Mouse (Mus musculus) midbrain, embryonic 13.5 days (tissue): ENCODE data around the gene Actl6b. TPM values are rescaled to one million over a fixed set of nuclear protein-coding genes. Genes with fewer than 3 reads are reported as not detected.
A peak's percentile ranks its signal among the peaks of the same experiment; 100 is the strongest.
"Not testable (repeated sequence)": the region's sequence is repeated elsewhere in the genome, so short reads cannot be mapped to it uniquely, and the experiment has no call there.

Experiments used
- ATAC-seq: fragments of 200-750 bp; cut with Nextera tagmentation; 2 replicates; pipeline ENCODE4 v1.8.0; 2017; ENCODE audit warnings: mild to moderate bottlenecking, moderate TSS enrichment, moderate library complexity
- H3K27ac ChIP-seq: fragments of 300-500 bp; sonication (generic); 2 replicates; pipeline ENCODE4 v1.5.1; 2015; ENCODE audit warnings: inconsistent platforms, mild to moderate bottlenecking, moderate library complexity
- H3K27me3 ChIP-seq: fragments of 300-500 bp; sonication (generic); 2 replicates; pipeline ENCODE4 v1.6.1; 2015; ENCODE audit warnings: mild to moderate bottlenecking, inconsistent platforms
- H3K36me3 ChIP-seq: fragments of 300-500 bp; sonication (generic); 2 replicates; pipeline ENCODE4 v1.6.1; 2015; ENCODE audit warnings: mild to moderate bottlenecking, inconsistent platforms
- H3K4me1 ChIP-seq: fragments of 300-500 bp; sonication (generic); replicated peaks from 2 replicates; pipeline ENCODE4 v1.6.1; 2015; ENCODE audit warnings: inconsistent platforms
- H3K4me2 ChIP-seq: fragments of 300-500 bp; sonication (generic); replicated peaks from 2 replicates; pipeline ENCODE4 v1.6.1; 2015; ENCODE audit warnings: moderate library complexity, mild to moderate bottlenecking, inconsistent platforms
- H3K4me3 ChIP-seq: fragments of 300-500 bp; sonication (generic); replicated peaks from 2 replicates; pipeline ENCODE4 v1.5.1; 2015; ENCODE audit warnings: mild to moderate bottlenecking, inconsistent platforms
- H3K9ac ChIP-seq: fragments of 300-500 bp; sonication (generic); replicated peaks from 2 replicates; pipeline ENCODE4 v1.6.1; 2015; ENCODE audit warnings: mild to moderate bottlenecking, inconsistent platforms
- H3K9me3 ChIP-seq: fragments of 300-500 bp; sonication (generic); 2 replicates; pipeline ENCODE4 v1.6.1; 2016; ENCODE audit warnings: mild to moderate bottlenecking, inconsistent platforms
- WGBS: fragments of 180-500 bp; shearing (Covaris S2); methylation state at CpG from one replicate; pipeline ENCODE4 v1.1.7; 2015; 5-methylcytosine and 5-hydroxymethylcytosine counted together
- microRNA-seq: library from miRNA; unstranded; fragments of <30 nt; microRNA quantifications from one replicate; pipeline ENCODE4, GENCODE M21; 2016
- polyA plus RNA-seq: library from polyadenylated mRNA; unstranded; fragments of >200 nt; fragmentation: Nextera tagmentation; extraction: Ambion mirVana; gene quantifications from 2 replicates; pipeline ENCODE4 v1.2.1, GENCODE M21; 2015

The Actl6b gene
- polyA plus RNA-seq, 1 experiment from 2014 or later, result 235 TPM

DNA sequence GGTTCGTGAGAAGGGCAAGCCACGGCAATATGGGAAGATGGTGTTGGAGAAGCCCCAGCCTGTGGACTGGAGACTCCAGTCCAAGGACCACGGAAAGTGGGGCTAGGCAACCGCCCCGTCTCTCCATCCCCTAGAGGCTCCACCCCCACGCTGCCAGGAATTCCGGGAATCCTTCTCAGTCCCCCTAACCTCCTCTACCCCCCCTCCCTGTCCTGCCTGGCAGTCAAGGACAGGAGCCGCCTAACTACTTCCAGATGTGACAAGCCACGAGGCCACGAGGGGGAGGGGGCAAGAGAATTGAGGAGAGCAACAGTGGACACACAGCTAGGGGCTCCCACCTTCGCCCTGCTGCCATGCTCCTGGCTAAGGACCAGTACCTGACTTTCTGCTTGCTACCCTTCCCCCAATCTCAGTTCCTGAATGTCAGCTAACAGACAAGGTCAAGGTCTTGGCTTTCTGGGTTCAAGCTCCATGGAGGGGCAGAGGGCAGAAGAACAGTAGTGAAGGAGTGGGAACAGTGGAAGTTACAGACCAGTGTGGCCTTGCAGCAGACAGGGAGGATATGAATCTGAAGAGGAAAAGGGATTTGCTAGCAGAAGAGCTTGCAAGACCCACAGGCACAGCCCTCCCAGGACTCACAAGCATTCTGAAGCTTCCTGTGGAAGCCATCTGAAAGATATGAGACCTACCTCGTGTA, 57.4 kb downstream of the Actl6b start:
- H3K4me2 ChIP-seq, result no peak overlapping the region

DNA sequence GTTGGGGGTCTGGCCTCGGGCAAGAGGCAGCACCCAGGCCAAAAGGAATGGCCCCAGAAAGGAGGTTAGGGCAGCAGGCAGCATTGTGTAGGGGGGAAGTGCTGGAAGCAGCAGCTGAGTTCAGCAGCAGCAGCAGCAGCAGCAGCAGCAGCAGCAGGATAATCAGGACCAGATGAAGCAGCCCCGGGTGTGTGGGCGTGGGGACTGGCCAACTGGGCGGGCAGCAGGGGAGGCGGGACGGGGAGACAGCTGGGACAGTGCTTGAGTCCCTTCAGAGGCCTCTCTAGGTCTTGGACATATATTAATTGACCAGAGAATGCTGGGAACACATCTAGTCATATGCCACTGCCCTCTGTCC, 57.9 kb downstream of the Actl6b start:
- H3K27me3 ChIP-seq, result peaks cover 29% of the 10 kb centered on the region
- H3K36me3 ChIP-seq, result no peaks in the 10 kb centered on the region
- no peaks in the 10 kb centered on the region for H3K9me3 ChIP-seq
- H3K27ac ChIP-seq, result peak overlapping the region; percentile 47
- ATAC-seq, result no peak
- WGBS, result 26% methylated on average over 6 of the region's 6 CpGs
- H3K9ac ChIP-seq, result peak overlapping the region; percentile 52
- no peak overlapping the region for H3K4me2 ChIP-seq
- no peak overlapping the region for H3K4me3 ChIP-seq
- peaks cover 38% of the 10 kb centered on the region for H3K4me1 ChIP-seq

More for the DNA sequence above, 57.4 kb downstream of the Actl6b start:
- Histone ChIP-seq H3K27me3 (peaks cover 29% of the 10 kb centered on the region), H3K9ac (peak overlapping the region; percentile 52), H3K4me3 (no peak overlapping the region), H3K9me3 (no peaks in the 10 kb centered on the region), H3K4me1 (peaks cover 38% of the 10 kb centered on the region), H3K36me3 (no peaks in the 10 kb centered on the region), H3K27ac (peak overlapping the region; percentile 47)
- WGBS, result 21% methylated on average over 12 of the region's 12 CpGs
- ATAC-seq, result peak; percentile 49

DNA sequence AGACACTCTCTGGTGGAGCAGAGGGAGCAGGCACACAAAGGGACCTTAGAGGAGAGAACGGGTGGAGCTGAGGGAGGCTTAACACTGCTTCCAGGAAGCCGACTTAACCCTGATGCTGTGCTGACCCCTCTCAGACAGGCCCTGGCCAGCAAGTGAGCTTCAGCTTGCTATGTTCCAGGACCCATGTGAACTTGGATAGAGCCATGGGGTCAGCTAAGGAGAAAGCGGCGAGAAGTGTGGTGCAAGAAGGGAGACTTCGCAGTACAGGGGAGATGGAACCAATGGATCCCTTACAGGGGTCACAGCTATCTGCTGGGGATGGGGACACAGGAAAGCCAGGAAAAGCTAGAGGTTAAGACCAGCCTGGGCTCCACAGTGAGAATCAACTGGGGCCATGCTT, 59.8 kb downstream of the Actl6b start:
- peaks cover 34% of the 10 kb centered on the region for H3K4me1 ChIP-seq
- ATAC-seq, result no peak
- H3K4me2 ChIP-seq, result no peak overlapping the region
- peak overlapping the region; percentile 32; the same call in 1 of the 2 replicates for H3K9ac ChIP-seq
- no peak overlapping the region for H3K4me3 ChIP-seq
- H3K36me3 ChIP-seq, result no peaks in the 10 kb centered on the region
- H3K27ac ChIP-seq, result 0 out of 2 replicates have a peak overlapping the region, but pooled peaks have one; percentile 19
- 61% methylated on average over 5 of the region's 5 CpGs for WGBS
- peaks cover 16% of the 10 kb centered on the region for H3K27me3 ChIP-seq
- H3K9me3 ChIP-seq, result no peaks in the 10 kb centered on the region

DNA sequence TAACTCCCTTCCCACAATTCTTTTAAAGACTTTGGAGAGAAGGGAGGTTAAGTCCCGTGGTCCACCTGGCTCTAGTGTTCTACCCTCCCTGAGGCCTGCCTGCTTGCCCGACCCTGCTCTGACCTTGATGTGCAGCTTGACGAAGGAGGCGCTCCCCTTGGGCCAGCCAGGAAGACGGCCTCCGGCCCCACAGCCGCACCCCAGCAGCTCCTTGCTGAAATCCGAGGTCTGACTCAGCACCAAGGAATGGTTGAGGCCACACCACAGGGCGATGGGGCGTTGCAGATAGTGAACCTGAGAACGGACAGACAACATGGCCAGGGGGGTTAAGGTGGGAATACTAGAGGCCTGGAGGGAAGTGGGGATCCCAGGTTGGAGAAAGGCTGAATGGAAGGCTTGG, 60.2 kb downstream of the Actl6b start, which contains the start of gene Pcolce:
Gene Pcolce (minus strand): TSS at position 235 of the 400 bp plus-strand sequence.
- no peak for ATAC-seq
- H3K27ac ChIP-seq, result 0 out of 2 replicates have a peak within 1 kb of the TSS, but pooled peaks have one; percentile 19
- H3K27me3 ChIP-seq, result peaks cover 11% of the 10 kb centered on the region

DNA sequence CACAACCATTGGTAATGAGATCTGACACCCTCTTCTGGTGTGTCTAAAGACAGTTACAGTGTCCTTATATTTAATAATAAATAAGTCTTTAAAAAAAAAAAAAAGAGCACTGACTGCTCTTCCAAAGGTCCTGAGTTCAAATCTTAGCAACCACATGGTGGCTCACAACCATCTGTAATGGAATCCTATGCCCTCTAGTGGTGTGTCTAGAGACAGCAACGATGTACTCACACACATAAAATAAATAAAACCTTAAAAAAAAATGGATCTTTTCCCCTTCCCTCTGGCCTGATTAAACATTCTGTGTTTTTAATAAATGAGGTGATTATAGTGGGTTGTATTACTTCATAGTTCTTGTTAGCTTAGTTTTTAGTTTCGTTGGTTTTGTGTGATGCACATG, 61.6 kb downstream of the Actl6b start:
- ATAC-seq, H3K36me3 ChIP-seq, H3K27ac ChIP-seq, H3K9ac ChIP-seq, H3K9me3 ChIP-seq, H3K4me2 ChIP-seq, H3K4me3 ChIP-seq, H3K27me3 ChIP-seq: not testable (repeated sequence)
- peaks cover 29% of the 10 kb centered on the region for H3K4me1 ChIP-seq
- 94% methylated on average over 2 of the region's 2 CpGs for WGBS

More for the DNA sequence above, 60.2 kb downstream of the Actl6b start, which contains the start of gene Pcolce:
- no peaks in the 10 kb centered on the region for H3K36me3 ChIP-seq
- peaks cover 29% of the 10 kb centered on the region for H3K4me1 ChIP-seq
- H3K9me3 ChIP-seq, result no peaks in the 10 kb centered on the region
- WGBS, result 69% methylated on average over 11 of the region's 11 CpGs
- no peak within 1 kb of the TSS for H3K4me3 ChIP-seq
- H3K4me2 ChIP-seq, result no peak within 1 kb of the TSS
- H3K9ac ChIP-seq, result peak within 1 kb of the TSS; percentile 32; the same call in 1 of the 2 replicates

DNA sequence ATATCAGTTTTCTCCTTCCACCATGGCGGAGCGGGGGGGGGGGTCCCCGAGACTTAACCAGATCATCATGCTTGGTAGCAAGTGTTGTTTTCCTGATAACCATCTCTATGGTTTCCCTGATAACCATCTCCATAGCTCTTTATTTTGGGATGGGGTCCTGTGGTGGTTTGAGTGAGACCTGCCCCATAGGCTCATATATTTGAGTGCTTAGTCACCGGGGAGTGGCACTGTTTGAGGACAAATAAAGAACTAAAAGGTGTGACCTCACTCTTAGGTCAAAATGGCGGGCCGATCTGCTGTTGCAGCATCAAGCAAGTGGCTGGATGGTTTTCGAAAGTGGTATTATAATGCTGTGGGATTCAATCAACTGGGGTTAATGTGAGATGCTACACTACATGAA, 62.0 kb downstream of the Actl6b start:
- H3K4me3 ChIP-seq, result no peak overlapping the region
- no peak for ATAC-seq
- H3K27ac ChIP-seq, result no peak overlapping the region
- 92% methylated on average over 7 of the region's 7 CpGs for WGBS
- H3K9ac ChIP-seq, result no peak overlapping the region
- no peaks in the 10 kb centered on the region for H3K36me3 ChIP-seq
- peaks cover 26% of the 10 kb centered on the region for H3K4me1 ChIP-seq
- no peaks in the 10 kb centered on the region for H3K27me3 ChIP-seq
- H3K4me2 ChIP-seq, result no peak overlapping the region
- H3K9me3 ChIP-seq, result no peaks in the 10 kb centered on the region

Small RNA genes within 50 kb of the gene (microRNA-seq; reads per million reads assigned to microRNA genes)
- gene Mir6418, result 2.5 reads per million, percentile 7 among the genes with 10 or more reads in this experiment

Other genes starting within 250 kb of the Actl6b start
- gene Srrt, start 245.8 kb upstream of the Actl6b start, polyA plus RNA-seq, result 116 and 123 TPM in 2 replicates
- gene Trip6, start 239.1 kb upstream of the Actl6b start, polyA plus RNA-seq, result 19.8 and 22.1 TPM in 2 replicates
- gene Slc12a9, start 219.9 kb upstream of the Actl6b start, polyA plus RNA-seq, result 21.8 and 23.4 TPM in 2 replicates
- 7.5 and 8.6 TPM in 2 replicates for gene Ephb4, start 203.4 kb upstream of the Actl6b start, polyA plus RNA-seq
- gene Zan, start 76.5 kb upstream of the Actl6b start, polyA plus RNA-seq, result 0.08 and 0.12 TPM in 2 replicates
- gene Pop7, start 51.0 kb upstream of the Actl6b start, polyA plus RNA-seq, result 74.0 and 82.0 TPM in 2 replicates
- gene Gigyf1, start 35.0 kb upstream of the Actl6b start, polyA plus RNA-seq, result 19.6 and 20.5 TPM in 2 replicates
- gene Epo, start 20.3 kb upstream of the Actl6b start, polyA plus RNA-seq, result not detected in 2 replicates
- gene Gnb2, start 20.0 kb upstream of the Actl6b start, polyA plus RNA-seq, result 520 and 545 TPM in 2 replicates
- gene Tfr2, start 16.3 kb downstream of the Actl6b start, polyA plus RNA-seq, result 2.4 and 3.6 TPM in 2 replicates
- gene Mospd3, start 47.5 kb downstream of the Actl6b start, polyA plus RNA-seq, result 37.6 and 43.1 TPM in 2 replicates
- gene Pcolce, start 60.3 kb downstream of the Actl6b start, polyA plus RNA-seq, result 9.0 and 10.5 TPM in 2 replicates
- gene Fbxo24, start 75.5 kb downstream of the Actl6b start, polyA plus RNA-seq, result 0.23 and 0.32 TPM in 2 replicates
- gene Lrch4, start 75.6 kb downstream of the Actl6b start, polyA plus RNA-seq, result 18.7 and 21.4 TPM in 2 replicates
- gene Gm20605, start 75.7 kb downstream of the Actl6b start, polyA plus RNA-seq, result 9.2 and 9.9 TPM in 2 replicates
- 2.7 and 10.9 TPM in 2 replicates for gene Sap25, start 87.8 kb downstream of the Actl6b start, polyA plus RNA-seq
- gene Irs3, start 92.2 kb downstream of the Actl6b start, polyA plus RNA-seq, result not detected in 2 replicates
- 19.5 and 19.6 TPM in 2 replicates for gene Agfg2, start 131.2 kb downstream of the Actl6b start, polyA plus RNA-seq
- gene Nyap1, start 188.1 kb downstream of the Actl6b start, polyA plus RNA-seq, result 39.9 and 42.3 TPM in 2 replicates
- 44.2 and 54.0 TPM in 2 replicates for gene Tsc22d4, start 192.2 kb downstream of the Actl6b start, polyA plus RNA-seq
- 43.4 and 48.9 TPM in 2 replicates for gene Ppp1r35, start 225.3 kb downstream of the Actl6b start, polyA plus RNA-seq
- 10.6 and 11.0 TPM in 2 replicates for gene Mepce, start 234.1 kb downstream of the Actl6b start, polyA plus RNA-seq
- 10.9 and 12.0 TPM in 2 replicates for gene Zcwpw1, start 234.3 kb downstream of the Actl6b start, polyA plus RNA-seq